Mouse (Mus musculus) hindbrain, embryonic 14.5 days (tissue): Measurements from ENCODE around the gene Slc25a53. TPM values are rescaled to one million over a fixed set of nuclear protein-coding genes. Genes with fewer than 3 reads are reported as not detected.
A peak's percentile ranks its signal among the peaks of the same experiment; 100 is the strongest.

Source experiments
- ATAC-seq: fragments of 200-750 bp; cut with Nextera tagmentation; 2 replicates; pipeline ENCODE4 v1.8.0; 2017; ENCODE audit warnings: moderate number of reproducible peaks, mild to moderate bottlenecking, moderate TSS enrichment, moderate library complexity; ENCODE audit not compliant: low FRiP score
- DNase-seq: peaks from one replicate; pipeline ENCODE4 v3.0.0-alpha.2; 2015; ENCODE audit warnings: low spot score
- H3K27ac ChIP-seq: fragments of 300-500 bp; sonication (generic); 2 replicates; pipeline ENCODE4 v1.5.1; 2014; ENCODE audit warnings: mild to moderate bottlenecking, moderate library complexity
- H3K27me3 ChIP-seq: fragments of 300-500 bp; sonication (generic); 2 replicates; pipeline ENCODE4 v1.6.1; 2014; ENCODE audit warnings: mild to moderate bottlenecking, low read length, mixed read lengths; ENCODE audit not compliant: control insufficient read depth, insufficient read depth
- H3K36me3 ChIP-seq: fragments of 300-500 bp; sonication (generic); replicated peaks from 2 replicates; pipeline ENCODE4 v1.6.1; 2014; ENCODE audit not compliant: control insufficient read depth, insufficient read depth
- H3K4me1 ChIP-seq: fragments of 300-500 bp; sonication (generic); replicated peaks from 2 replicates; pipeline ENCODE4 v1.6.1; 2014; ENCODE audit warnings: antibody characterized with exemption, low read length, mixed read lengths; ENCODE audit not compliant: control insufficient read depth, insufficient read depth
- H3K4me2 ChIP-seq: fragments of 300-500 bp; sonication (generic); replicated peaks from 2 replicates; pipeline ENCODE4 v1.6.1; 2014; ENCODE audit warnings: mild to moderate bottlenecking, moderate library complexity
- H3K4me3 ChIP-seq: fragments of 300-500 bp; sonication (generic); replicated peaks from 2 replicates; pipeline ENCODE4 v1.5.1; 2014; ENCODE audit warnings: mild to moderate bottlenecking, low read length
- H3K9ac ChIP-seq: fragments of 300-500 bp; sonication (generic); 2 replicates; pipeline ENCODE4 v1.6.1; 2014
- H3K9me3 ChIP-seq: fragments of 300-500 bp; sonication (generic); 2 replicates; pipeline ENCODE4 v1.6.1; 2016; ENCODE audit warnings: low read length; ENCODE audit not compliant: control insufficient read depth
- WGBS: fragments of 180-500 bp; shearing (Covaris S2); extraction: QIAGEN DNeasy Blood & Tissue Kit; methylation state at CpG from one replicate; pipeline ENCODE4 v1.1.7; 2014; 5-methylcytosine and 5-hydroxymethylcytosine counted together
- polyA plus RNA-seq: library from polyadenylated mRNA; unstranded; fragments of >200 nt; fragmentation: Nextera tagmentation; extraction: Ambion mirVana; gene quantifications from 2 replicates; pipeline ENCODE4 v1.2.1, GENCODE M21; 2014

Gene Slc25a53
- polyA plus RNA-seq, 1 experiment from 2014 or later: 12.9 TPM

DNA sequence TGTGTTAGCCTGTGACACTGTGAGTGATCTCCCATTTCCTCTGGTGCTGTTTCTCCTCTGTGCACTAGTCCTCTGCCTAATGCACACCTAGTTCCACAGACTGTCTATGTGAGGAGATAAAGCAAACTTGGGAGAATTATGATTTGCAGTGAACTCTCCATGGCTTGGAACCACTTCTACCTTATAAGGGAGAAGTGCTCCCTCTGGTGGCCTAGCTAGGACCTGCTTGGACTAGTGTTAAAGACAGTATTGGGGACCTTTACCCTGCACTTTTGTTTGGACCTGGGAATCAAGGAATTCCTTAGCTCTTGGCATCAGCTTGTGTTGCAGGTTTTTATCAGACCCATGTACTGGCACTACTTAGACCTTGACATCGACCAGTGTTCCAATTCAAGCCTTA is 18.8 kb downstream of the Slc25a53 start:
- Histone ChIP-seq H3K4me3 (no peak overlapping the region), H3K27ac (no peak overlapping the region), H3K36me3 (peaks cover 6% of the 10 kb centered on the region; the same call in 1 of the 2 replicates), H3K4me1 (no peaks in the 10 kb centered on the region), H3K9me3 (no peaks in the 10 kb centered on the region), H3K27me3 (no peaks in the 10 kb centered on the region), H3K4me2 (no peak overlapping the region), H3K9ac (no peak overlapping the region)
- WGBS: 33% methylated on average over 1 of the region's 1 CpGs
- ATAC-seq (no peak), DNase-seq (peak; percentile 78)

DNA sequence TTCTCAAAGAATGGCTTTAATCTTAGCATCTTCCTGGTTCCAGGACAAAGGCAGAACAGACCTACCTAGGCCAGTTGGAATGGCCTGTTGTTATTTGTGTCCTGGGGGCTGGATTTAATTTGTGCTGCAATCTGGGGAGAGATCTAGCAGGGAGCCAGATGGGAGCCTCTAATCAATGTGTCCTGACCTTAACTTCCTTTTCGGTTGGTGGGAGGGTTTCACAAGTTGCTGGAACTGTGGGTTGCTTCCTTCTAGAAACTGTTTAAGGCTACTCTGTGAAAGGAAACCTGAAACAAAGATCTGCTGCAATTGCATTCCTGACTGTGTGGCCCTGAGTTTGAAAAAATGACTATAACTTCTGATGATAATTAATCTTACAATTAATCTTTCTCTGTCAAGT is 20.4 kb downstream of the Slc25a53 start:
- H3K27me3 ChIP-seq: no peaks in the 10 kb centered on the region
- no peak overlapping the region for H3K4me2 ChIP-seq
- 81% methylated on average over 1 of the region's 1 CpGs for WGBS
- no peaks in the 10 kb centered on the region for H3K4me1 ChIP-seq
- H3K9ac ChIP-seq: no peak overlapping the region
- no peaks in the 10 kb centered on the region for H3K9me3 ChIP-seq
- H3K4me3 ChIP-seq: no peak overlapping the region
- no peaks in the 10 kb centered on the region for H3K36me3 ChIP-seq
- DNase-seq: no peak
- no peak for ATAC-seq
- H3K27ac ChIP-seq: no peak overlapping the region

DNA sequence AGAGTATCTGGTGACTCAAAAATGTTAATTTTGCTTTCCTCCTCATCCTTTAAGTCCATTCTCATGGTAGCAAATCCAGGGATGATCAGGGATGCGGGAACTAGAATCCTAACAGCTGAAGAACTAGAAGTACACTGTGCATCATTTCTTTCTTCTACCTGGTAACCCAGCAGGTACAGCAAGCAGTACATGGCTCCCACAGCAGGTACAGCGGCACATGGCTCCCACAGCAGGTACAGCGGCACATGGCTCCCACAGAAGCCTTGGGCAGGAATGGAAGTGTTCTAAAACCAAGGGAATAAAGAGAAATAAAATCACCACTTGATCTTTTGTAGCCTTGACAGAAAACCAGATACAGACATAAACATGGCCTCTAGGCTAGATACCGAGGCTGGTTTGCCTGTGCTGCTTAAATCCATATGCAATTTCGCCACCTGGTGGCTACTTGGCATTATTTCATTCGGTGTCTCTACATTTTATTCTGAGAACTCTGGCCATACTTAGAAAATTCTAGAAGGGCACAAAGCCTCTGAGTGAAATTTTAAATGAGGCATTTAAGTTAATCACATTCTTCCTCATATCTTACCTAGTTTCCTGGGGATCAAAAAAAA is 22.9 kb downstream of the Slc25a53 start:
- peak; percentile 75 for ATAC-seq
- Histone ChIP-seq H3K27me3 (no peaks in the 10 kb centered on the region), H3K4me3 (no peak overlapping the region), H3K36me3 (peaks cover 4% of the 10 kb centered on the region; the same call in 1 of the 2 replicates), H3K27ac (no peak overlapping the region), H3K9me3 (no peaks in the 10 kb centered on the region), H3K4me1 (no peaks in the 10 kb centered on the region), H3K9ac (no peak overlapping the region), H3K4me2 (no peak overlapping the region)
- DNase-seq: peak; percentile 83
- WGBS: 53% methylated on average over 6 of the region's 6 CpGs

DNA sequence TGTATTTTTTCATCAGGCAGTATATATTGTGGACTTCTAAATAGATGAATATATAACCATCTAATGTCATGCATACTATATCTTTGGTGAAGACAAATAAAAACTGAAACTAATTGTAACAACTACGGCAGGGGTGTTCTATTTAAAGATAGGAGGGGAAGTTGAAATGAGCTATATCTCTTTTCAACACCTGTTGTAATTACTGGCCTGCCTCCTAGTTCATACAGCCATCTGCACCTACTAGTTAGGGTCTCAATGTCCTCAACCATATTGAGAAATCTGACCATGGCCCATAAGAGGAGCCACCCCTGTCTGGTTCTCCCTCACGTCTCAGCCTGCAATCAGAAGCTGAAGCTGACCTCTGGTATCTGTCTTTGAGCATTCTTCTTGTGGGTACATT is 41.8 kb downstream of the Slc25a53 start:
- Histone ChIP-seq H3K27ac (no peak overlapping the region), H3K9me3 (no peaks in the 10 kb centered on the region), H3K4me3 (no peak overlapping the region), H3K36me3 (no peaks in the 10 kb centered on the region; the same call in 1 of the 2 replicates), H3K27me3 (no peaks in the 10 kb centered on the region; the same call in 1 of the 2 replicates), H3K4me1 (peaks cover 14% of the 10 kb centered on the region), H3K9ac (no peak overlapping the region), H3K4me2 (no peak overlapping the region)
- ATAC-seq (no peak), DNase-seq (no peak)
- WGBS: 87% methylated on average over 2 of the region's 2 CpGs

DNA sequence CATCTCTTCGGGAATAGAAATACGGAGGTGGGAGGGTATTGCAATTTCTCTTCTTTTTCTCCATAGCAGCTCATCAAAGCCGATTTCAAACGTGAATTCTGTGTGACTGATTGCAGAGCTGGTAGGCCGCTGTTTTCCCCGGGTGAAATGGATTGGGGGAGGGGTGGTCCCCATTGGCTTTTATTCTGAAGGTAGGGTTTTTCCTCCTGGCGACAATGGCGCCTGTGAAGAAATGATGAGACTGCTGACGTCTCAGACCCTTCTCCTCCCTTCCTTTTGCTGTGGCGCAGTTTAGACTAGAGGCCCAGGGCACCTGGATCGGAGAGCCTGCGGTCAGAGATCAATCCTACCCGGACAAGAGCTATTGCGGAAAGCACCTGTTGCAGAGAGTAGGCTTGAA is 44.5 kb downstream of the Slc25a53 start:
- peak overlapping the region; percentile 94 for H3K27ac ChIP-seq
- DNase-seq (no peak), ATAC-seq (no peak)
- no peaks in the 10 kb centered on the region for H3K9me3 ChIP-seq
- H3K4me1 ChIP-seq: peaks cover 14% of the 10 kb centered on the region
- H3K4me2 ChIP-seq: peak overlapping the region; percentile 64
- H3K4me3 ChIP-seq: peak overlapping the region; percentile 52
- no peaks in the 10 kb centered on the region; the same call in 1 of the 2 replicates for H3K36me3 ChIP-seq
- 29% methylated on average over 12 of the region's 14 CpGs for WGBS
- H3K27me3 ChIP-seq: no peaks in the 10 kb centered on the region; the same call in 1 of the 2 replicates
- H3K9ac ChIP-seq: peak overlapping the region; percentile 76

DNA sequence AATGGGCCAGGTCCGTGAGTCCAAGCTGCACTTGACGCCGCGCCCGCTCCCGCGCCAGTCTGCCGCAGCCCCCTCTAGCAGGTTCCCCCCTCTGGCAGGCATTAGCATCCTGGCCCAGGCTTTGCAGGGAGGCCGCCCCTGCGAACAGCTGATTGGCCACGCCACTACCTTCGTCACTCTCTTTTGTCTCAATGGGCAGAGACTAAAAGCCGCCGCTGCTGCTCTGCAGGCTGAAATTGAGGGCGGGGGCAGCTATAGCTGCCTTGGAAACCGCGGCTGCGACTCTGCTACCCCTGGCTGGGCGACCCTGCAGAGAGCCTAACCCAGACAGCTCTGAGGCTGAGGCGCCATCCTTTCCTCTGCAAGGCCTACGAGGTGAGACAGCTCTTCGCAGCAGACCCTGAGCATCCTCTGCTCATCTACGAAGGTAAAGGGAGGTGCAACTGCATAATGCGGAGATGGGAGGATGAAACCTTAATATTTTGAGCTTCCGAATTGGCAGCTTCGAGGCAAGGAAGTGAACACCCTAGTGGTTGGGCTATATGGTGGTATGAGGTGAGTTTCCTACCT is 45.0 kb downstream of the Slc25a53 start, which contains the start of gene Zcchc18:
Gene Zcchc18, plus strand, starts transcription at position 178 of the 570 bp plus-strand sequence.
- H3K27me3 ChIP-seq: no peaks in the 10 kb centered on the region; the same call in 1 of the 2 replicates
- peak; percentile 77 for DNase-seq
- peaks cover 14% of the 10 kb centered on the region for H3K4me1 ChIP-seq
- H3K4me3 ChIP-seq: peak within 1 kb of the TSS; percentile 52
- peak within 1 kb of the TSS; percentile 94 for H3K27ac ChIP-seq
- no peaks in the 10 kb centered on the region; the same call in 1 of the 2 replicates for H3K36me3 ChIP-seq
- ATAC-seq: peak; percentile 98
- no peaks in the 10 kb centered on the region for H3K9me3 ChIP-seq
- WGBS: 18% methylated on average over 26 of the region's 26 CpGs
- H3K9ac ChIP-seq: peak within 1 kb of the TSS; percentile 76
- H3K4me2 ChIP-seq: peak within 1 kb of the TSS; percentile 64

DNA sequence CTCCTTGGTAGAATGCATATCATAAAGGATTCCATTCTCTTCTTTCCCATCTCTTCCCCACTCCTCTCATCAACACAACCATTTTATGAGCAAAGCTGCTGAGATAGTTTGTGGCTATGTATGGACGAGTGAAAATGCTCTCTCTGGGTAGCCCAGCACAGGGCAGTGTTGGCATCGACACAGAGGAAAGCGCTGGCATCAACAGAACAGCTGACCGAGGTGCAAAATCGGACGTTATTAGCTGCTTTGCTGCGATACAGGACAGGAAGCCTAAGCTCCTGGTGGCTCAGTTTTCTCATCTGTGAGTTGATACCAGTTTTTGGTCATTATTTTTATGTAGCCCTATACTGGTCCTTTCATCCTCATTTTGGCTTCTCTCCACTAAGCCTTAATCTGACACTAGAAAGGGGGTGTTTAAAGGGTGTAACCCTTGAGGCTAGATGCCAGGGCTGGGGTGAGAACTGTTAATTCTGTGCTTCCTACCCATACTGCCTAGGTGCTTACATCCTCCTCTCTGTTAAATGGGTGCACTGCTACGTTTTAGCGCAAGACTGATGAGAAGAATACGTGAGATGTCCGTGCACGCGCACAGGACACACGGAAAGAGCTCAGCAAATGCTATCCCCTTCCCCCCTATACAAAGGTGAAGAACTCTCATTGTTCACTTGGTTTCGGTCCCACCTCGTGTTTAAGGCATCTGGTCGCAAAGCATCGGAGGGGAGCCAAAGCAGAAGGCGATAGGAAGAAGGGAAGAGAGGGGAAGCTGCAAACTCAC is 45.7 kb downstream of the Slc25a53 start:
- H3K27ac ChIP-seq: peak overlapping the region; percentile 94
- peak; percentile 58 for ATAC-seq
- H3K4me1 ChIP-seq: peaks cover 14% of the 10 kb centered on the region
- H3K4me3 ChIP-seq: peak overlapping the region; percentile 52
- H3K27me3 ChIP-seq: no peaks in the 10 kb centered on the region; the same call in 1 of the 2 replicates
- WGBS: 19% methylated on average over 19 of the region's 19 CpGs
- DNase-seq: no peak
- H3K4me2 ChIP-seq: peak overlapping the region; percentile 64
- no peaks in the 10 kb centered on the region; the same call in 1 of the 2 replicates for H3K36me3 ChIP-seq
- no peaks in the 10 kb centered on the region for H3K9me3 ChIP-seq
- peak overlapping the region; percentile 76 for H3K9ac ChIP-seq

DNA sequence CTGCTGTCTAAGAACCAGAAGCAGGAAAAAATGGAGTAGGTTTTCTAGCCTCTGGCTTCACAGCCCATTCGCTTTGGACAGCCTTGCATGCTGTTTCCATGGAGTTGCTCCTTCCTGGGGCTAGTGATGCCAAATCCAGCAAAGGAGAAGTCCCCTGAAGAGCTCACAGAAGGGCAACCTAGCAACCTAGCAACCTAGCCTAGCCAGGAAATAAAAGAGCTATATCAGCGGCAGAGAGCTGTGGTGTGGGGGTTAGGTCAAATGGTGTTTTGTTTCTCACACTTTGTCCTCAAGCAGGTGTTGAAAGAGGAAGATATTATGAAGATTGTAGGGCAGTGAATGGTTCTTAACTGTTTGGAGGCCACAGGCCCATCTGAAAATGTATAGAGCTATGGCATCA is 46.8 kb downstream of the Slc25a53 start:
- Histone ChIP-seq H3K4me2 (peak overlapping the region; percentile 64), H3K4me3 (no peak overlapping the region), H3K9ac (no peak overlapping the region), H3K27ac (no peak overlapping the region), H3K4me1 (peaks cover 14% of the 10 kb centered on the region), H3K36me3 (no peaks in the 10 kb centered on the region; the same call in 1 of the 2 replicates), H3K9me3 (no peaks in the 10 kb centered on the region), H3K27me3 (no peaks in the 10 kb centered on the region; the same call in 1 of the 2 replicates)
- ATAC-seq: no peak
- no peak for DNase-seq
- WGBS: 49% methylated on average over 2 of the region's 2 CpGs

DNA sequence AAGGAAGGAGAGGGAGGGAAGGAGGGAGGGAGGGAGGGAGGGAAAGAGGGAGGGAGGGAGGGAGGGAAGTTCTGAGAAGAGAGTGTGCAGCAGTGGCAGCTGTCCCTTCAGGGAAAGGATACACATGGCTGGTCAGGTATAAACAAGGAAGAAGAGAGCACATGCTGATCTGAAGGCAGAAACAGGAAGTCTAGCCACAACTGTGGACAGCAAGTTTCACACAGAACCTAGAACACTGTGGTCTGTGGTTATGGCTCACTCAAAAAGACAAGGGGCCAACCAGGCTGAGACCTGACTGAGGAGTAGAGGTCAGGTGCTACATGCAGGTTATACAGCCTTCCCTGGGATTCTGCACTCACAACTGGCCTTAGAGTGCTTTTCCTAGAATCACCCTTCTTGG is 52.1 kb downstream of the Slc25a53 start:
- H3K9ac ChIP-seq: no peak overlapping the region
- H3K4me1 ChIP-seq: no peaks in the 10 kb centered on the region
- no peaks in the 10 kb centered on the region for H3K36me3 ChIP-seq
- DNase-seq (no peak), ATAC-seq (no peak)
- H3K27me3 ChIP-seq: no peaks in the 10 kb centered on the region
- H3K27ac ChIP-seq: no peak overlapping the region
- H3K4me3 ChIP-seq: no peak overlapping the region
- no peak overlapping the region for H3K4me2 ChIP-seq
- no peaks in the 10 kb centered on the region for H3K9me3 ChIP-seq
